Mouse (Mus musculus) monocyte, adult 2 months (primary cell): Measurements from ENCODE around the gene Slc8b1.

ENCODE experiments used
- DNase-seq, 2 experiments: peaks; one replicate each; pipeline ENCODE4 v3.0.0; 2022; ENCODE audit warnings: low spot score in 2 of 2, low read depth in 1 of 2

Gene Slc8b1

DNA sequence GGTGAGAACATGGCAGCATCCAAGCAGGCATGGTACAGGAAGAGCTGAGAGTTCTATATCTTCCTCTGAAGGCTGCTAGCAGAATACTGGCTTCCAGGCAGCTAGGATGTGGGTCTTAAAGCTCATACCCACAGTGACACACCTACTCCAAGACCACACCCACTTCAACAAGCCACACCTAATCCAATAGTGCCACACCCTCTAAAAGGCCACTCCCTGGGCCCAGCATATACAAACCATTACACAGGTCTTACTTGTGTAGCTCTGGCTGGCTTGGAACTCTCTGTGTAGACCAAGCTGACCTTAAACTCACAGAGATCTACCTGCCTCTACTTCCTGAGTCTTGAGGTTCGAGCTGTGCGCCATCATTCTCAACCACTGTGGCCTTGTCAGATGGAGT is 13.8 kb downstream of the Slc8b1 start:
- DNase-seq: no peak

DNA sequence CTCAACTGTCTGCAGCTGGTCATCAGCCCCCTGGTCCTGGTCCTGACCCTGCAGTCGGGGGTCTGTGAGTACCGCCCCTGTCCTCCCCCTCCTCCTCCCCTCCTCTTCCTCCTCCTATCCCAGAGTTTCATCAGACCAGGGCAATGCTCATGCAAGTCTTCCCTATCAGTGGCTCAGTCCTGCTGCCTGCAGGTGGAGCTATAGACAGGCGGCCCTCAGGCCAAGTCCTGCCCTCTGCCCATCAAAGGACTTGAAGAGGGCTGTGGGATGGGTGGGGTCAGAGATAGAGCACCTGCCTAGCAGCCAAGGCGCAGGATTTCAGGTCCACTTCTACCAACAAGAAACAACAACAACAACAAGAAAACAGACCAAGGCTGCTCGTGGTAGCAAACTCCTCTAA is 14.8 kb downstream of the Slc8b1 start:
- DNase-seq: no peak

DNA sequence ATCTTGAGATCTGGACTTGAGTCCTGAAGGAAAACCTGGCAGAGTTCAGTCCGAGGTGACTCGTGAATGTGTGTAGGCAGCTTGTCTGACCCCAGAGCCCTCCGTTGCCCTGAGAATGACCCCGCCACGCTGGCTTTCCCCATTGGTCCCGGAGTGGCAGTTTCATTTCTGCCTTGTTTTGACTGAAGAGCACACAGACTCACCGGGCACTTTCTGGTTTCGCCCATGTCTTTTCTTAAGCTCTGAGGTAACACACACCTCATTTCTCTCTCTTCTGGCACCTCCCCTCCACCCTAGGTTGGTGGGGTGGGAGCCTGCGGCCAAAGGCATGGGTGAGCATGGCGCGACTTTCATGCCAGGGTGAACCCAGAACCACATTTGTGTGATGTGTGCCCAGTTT is 15.3 kb downstream of the Slc8b1 start:
- DNase-seq: peak in 1 of 2 experiments; percentile 51

DNA sequence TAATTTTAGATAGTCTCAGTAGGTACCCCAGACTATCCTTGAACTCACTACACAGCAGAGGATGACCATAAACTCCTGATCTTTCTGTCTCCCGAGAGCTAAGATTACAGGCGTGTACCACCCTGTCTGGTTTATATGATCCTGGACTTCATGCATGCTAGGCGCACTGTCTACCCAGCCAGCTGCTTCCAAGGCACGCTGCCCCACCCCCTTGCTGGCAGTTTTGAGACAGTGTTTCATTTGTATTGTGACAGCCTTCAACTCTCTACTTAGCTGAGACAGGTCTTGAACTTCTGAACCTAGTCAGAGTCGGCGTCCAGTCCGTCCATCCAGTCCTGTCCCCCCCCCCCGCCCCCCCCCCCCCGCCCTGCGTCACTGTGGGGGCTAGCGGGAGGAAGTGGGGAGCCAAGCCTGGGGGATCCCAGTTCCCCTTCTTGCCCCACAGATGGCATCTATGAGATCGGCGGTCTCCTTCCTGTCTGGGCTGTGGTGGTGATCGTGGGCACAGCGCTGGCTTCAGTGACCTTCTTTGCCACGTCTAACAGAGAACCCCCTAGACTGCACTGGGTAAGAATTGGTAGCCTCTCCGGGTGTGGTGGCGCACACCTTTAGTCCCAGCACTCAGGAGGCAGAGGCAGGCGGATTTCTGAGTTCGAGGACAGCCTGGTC is 16.5 kb downstream of the Slc8b1 start:
- no peak for DNase-seq

DNA sequence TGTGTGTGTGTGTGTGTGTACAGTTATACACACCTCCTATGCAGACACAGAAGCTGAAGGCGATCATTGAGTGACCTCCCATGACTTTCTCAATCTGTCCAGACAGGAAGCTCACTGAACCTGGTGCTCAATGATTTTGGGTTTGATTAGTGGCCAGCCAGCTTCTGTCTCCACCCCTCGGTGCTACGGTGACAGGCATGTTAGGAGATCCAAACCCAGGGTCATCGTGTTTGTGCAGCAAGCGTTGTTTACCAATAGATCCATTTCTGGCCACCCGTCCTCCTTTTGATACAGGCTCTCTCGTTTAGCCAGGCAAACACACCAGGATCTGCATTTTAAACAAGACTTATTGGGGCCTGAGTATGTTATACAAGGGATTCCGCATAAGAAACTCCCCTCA is 20.7 kb downstream of the Slc8b1 start:
- no peak for DNase-seq

DNA sequence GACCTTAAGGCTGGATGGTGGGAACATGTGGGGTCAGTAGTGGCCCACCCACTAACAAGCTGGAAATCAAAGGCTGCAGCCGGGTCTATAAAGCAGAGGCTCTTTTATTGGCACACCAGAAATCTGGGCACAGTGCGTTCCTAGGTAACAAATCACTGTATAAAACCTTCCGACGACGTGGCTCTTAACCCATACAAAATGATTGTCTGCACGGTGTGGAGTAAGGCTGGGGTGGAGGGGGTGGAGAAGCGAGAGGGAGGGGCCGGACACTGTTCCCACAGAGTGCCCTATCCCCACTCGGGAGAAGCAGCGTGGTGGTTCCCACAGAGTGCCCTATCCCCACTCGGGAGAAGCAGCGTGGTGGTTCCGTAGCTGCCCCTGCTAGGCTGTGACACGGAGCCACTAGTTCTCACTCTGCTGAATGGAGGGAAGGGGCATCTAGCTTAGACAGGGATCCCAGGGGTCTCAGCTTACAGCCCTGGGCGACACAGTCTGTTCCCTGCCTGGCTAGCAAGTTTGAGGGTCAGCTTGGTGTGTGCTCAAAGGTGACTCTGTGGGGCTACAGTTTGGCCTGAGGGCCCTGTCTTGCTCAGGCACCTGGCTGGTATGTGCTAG is 23.2 kb downstream of the Slc8b1 start:
- DNase-seq: no peak

DNA sequence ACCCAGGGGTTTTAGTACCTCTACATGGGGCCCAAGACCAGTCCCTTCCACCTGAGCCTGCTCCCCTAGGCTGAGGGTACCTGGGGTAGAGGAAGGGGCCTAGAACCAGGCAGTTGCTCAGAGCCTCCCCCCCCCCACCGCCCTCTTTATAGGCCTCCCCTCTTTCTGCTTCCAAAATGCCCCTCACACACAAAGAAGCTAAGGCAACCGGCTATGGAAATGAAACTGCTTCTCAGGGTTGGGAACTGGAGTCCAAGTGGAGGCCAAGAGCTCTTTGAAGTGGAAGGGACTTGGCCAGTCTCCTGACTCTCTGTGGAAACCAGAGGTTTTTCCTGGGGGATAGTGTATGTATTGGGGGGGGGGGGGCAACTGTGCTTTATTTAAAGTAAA is 23.7 kb downstream of the Slc8b1 start:
- no peak for DNase-seq

DNA sequence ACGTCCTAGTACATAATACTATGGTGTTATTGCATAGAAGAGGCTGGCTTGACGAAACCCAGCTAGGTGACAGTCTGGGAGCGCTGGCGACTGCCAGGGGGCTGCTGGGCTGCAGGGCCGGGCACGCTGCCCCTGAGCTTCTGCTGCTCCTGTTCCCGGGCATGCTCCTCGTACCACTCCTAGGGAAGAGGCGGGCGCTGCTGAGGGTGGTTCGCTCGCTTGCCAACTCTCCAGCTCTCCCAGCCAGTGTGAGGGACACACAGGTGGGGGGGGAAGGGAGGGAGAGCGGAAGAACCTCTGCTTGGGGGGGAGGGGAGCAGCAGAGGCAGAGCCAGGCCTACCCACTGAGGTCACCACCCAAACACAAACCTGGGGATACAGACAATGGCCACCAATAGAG is 25.1 kb downstream of the Slc8b1 start:
- DNase-seq: no peak

DNA sequence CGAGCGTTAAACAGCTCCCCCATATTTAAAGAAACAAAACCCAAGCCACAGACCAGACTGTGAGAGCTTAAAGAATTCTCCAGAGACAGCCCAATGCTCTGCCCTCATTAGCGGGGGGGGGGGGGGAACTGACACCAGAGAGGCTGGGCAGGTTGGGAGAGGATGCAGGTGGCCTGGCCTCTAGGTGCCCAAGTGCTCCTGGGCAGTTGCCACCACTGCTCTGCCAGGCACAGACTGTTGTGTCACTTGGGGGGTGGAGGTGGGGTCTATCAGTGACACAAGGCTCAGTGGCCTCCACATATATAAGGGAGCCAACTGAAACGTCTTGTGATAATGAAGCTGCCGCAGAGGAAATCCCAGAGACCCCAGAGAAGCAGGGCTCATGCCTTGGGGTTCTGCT is 25.7 kb downstream of the Slc8b1 start:
- no peak for DNase-seq

DNA sequence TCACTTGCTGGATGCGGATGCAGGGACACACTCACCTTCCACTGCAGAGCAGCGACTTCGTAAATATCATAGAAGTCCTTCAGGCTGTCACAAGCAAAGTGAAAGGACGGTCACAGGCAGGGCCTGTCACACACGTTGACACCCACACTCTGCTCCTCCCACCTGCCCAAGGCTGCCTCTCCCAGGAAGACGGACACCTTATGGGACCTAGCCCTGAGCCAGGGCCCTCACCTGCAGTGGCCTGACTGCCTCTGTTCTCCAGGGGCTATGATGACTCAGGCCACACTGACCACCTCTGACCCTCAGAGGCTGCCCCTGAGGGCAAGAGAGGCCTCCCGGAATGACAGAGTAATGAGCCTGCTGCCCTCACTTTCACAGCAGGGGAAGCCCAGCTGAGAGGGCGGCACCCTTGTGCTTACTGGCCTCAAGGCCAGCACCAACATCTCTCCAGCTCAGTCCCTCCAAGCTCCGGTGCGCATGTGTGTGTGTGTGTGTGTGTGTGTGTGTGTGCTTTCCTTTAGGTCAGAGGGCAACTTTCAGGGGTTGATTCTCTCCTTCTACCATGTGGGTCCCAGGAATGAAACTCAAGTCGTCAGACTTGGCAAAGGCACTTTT is 37.4 kb downstream of the Slc8b1 start:
- no peak for DNase-seq

DNA sequence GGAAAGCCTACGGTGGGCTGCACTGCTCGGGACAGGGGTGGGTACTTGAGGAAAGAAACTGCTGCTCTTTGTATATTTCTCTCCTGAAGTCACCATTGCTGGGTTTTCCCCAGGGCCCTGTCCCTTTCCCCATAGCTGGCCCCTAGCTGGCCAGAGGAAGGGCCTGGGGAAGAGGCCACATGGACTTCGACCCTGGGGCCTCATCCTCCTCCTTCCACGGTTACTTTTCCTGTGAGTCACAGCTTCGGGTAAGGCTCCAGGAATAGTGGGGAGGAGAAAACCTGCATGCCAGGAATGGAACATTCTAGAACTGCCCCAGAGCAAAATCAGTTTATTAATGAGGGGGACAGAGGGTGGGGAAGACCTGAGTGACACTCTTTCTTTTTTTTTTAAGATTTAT is 39.2 kb downstream of the Slc8b1 start:
- DNase-seq: no peak

DNA sequence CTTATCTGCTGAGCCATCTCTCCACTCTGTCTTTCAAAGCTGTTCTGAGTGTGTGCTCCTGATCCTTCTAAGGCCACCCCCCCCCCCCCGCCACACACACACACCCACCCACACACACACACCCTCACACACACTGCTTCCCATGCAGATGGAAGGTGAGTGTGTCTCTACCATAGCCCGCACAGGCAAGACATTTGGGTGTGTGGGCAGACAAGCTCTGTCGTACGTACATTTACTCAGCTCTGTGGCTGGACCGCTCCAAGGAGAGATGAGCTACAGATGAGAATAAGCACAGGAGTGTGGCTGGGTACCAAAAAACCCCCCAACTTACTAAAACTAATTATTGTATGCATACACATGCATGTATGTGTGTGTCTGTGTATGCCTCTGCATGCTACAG is 39.7 kb downstream of the Slc8b1 start:
- no peak for DNase-seq

DNA sequence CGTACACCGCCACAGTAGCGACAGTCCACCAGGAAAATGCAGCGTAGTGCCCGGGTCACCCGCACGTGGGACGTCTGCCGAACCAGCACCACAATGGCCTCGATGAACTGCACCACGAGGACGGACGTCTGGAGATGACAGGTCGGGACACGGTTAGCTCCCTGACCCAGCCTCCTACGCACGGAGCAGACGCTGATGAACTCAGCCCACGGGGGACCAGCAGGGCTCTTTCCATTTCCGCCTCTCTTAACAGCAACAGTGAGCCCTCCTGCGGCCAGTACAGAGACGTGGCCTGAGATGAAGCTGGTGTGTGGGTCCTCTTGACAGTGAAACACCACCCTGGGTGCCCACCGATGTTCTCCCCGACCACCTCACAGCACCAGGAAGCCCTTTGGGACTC is 44.9 kb downstream of the Slc8b1 start:
- no peak for DNase-seq

DNA sequence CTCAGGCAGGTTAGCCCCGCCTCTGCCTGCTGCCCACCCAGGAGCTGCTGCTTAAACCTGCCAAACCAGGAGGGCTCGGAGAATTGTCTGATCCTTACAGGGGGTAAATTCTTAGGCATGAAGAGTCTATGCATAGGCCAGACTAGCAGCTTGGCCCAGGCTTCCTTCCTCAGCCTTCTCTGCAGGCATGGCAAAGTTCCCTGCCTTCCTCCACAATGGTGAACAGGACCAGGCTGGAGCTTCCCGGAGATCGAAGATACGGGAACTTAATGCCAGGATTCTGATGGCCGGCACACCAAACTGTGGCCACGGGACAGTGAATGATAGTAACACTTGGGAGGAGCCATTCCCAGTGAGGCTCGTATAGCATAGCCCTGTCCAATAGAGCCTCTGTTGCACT is 47.1 kb downstream of the Slc8b1 start:
- DNase-seq: no peak

DNA sequence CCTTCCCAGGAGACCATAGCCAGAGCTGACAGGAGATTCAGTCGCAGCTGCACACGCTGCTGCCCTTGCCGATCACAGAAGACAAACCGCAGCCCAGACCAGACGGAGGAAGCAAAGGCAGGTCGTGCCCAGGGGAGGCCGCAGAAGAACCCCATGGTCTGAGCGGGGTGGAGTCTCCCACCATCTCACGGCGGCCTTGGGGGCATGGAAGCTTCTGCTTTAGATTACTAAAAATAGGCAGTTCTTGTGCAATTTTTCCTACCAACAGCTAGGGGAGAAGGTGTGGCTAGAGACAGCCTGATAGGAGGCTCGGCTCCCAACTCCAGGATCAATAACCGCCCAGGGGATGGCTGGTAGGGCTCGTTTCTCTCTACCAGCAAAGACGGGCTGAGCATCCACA is 47.8 kb downstream of the Slc8b1 start:
- DNase-seq: peak; percentile 53 to 67

DNA sequence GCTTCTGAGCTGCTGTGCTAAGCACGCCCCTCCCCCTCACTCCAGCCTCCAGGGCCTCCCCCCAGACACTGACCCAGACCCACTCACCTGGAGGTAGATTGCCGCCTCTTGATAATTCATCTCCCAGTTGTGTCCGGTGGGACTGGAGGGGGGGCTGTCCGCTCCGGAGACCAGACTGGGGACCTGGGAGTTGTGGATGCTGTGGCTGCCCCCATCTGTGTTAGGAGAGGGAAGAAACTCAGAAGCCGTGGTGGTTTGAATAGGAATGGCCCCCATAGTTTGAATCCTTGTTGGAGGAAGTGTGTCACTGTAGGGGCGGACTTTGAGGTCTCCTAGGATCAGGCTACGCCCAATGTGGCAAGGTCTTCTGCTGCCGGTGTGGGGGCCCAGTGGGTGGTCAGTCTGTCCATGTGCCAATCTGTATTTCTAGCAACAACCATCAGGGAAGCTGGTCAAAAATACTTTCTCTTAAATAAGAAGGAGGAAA is 49.2 kb downstream of the Slc8b1 start:
- DNase-seq: no peak

DNA sequence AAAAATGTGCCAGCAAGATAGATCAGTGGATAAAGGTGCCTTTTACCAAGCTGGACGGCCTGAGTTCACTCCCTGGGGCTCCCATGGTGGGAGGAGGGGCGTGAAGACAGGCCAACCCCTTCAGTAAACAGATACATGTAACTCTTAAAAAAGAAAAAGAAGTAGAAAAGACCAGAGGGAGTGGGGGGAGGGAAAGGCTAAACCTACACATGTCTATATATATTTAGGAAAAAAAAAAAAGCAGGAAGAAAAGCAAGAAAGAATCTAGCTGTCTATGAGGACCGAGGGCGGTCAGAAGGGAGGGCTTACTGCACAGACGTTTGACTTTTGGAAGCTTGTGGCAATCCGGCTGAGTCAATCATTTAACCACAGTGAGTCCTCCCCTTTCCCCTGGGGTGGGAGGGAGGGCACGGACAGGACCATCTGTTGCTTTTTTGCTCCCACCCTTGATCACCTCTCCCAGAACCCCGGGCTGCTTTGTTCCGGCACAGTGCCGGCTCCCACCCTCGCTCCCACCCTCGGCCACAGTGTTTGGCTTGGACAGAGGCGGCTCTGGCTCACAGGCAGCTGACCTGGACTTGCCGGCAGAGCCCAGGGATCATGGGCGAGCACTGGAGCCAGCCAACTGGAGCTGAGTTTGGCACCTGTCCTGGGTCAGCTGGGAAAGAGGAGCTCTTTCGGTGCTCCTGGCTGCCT is 49.8 kb downstream of the Slc8b1 start:
- DNase-seq: no peak

DNA sequence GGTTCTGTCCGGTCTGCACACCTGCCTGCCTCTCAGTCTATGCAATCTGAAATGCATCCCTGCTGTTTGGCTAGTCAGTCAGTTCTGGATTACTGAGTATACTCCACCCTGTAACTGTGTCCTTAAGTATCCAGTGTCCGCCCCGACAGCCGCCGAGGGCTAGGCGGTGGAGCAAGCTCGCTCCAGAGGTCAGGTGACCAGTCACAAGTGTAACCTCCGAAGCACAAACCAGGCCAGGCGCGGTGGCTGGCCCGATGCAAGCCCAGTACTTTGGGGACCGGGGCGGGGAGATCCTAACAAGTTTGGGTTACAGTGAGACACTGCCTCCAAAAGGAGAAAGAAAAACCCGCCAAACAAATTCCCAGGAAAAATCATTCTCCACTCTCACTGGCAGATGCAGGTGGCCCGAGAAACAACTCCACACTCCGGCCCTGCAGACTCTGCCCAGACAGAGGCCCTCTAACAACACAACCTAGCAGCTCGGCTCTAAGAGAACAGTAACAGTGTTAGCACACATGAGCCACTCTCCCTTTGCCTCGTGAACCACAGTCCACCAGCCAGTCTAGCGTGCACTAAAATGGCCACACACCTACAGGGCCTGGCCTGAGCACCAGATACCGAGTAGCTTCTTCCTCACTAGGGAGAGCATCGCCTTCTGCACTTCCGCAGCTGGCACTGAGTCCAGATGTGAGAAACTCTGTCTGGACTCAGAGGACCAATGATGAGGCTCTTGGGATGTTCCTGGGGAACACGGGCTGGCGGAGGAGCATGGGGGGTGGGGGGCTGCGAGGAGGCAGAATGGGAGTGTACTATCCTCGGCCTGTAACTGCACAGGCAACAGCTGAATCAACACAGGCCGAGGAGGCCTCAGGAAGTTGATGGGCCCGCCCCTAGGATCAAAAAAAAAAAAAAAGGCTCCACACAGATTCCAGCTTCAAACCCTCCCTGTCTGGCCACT is 52.3 kb downstream of the Slc8b1 start:
- no peak for DNase-seq

DNA sequence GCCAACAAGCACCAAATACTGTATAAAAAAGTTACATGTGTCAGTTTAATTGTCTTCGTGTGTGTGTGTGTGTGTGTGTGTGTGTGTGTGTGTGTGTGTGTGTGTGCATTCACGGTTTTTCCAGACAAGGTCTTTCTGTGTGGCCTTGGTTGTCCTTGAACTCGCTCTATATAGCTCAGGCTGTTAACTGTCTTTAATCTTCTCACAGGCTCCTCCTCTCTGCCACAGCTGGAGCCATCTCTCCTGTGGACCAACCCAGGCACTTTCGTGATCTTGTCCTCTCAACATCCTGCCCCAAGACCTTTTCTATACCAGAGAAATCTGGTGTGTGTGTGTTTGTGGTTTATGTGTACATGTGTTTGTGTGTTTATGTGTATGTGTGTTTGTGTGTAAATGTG is 52.9 kb downstream of the Slc8b1 start:
- DNase-seq: no peak

DNA sequence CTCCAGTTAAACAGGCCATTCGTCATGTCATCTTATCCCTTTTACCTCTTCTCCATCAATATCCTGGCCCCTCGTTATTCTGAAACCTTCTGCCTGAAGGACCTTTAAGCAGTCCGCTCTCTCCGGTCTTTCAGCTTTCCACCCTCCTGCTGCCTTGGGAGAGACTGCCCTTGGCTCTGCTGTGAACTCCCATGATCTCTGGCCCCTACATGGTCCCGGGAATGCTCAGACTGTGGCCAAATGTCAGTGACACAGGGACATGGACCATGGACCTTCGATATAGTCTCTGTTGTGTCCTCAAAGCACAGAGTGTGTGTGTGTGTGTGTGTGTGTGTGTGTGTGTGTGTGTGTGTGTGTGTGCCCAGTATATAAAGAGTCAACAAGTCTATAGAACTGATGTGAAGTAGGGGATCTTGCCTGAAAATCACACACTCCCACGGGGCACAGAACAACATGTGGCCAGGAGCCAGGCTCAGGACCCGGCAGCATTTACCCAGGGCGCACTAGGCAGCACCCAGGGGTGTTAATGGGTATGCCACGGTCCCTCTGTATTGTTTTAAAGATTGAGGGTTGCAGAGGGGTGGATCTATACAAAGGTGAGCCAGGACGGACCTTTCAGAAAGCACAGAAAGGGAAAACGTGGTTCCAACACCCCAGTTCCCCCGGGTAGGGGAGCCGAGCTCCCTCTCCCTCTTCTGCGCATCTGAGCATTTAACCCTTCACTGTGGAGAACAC is 54.4 kb downstream of the Slc8b1 start:
- DNase-seq: no peak
